Mouse (Mus musculus): Measurements from ENCODE around the gene Uqcr11. TPM values are rescaled to one million over a fixed set of nuclear protein-coding genes. Genes with fewer than 3 reads are reported as not detected.

The Uqcr11 gene
- 100 to 1,000 TPM; 876 to 886 TPM for total RNA-seq (2021)
- long read RNA-seq, experiment 1, transcript Uqcr11-201 (3 exons, 445 nt): major isoform, 658 of 707 reads
- long read RNA-seq, experiment 1, partial matches to known transcripts: 46 of 707 reads
- long read RNA-seq, experiment 1, other reads (novel, unspliced or antisense): 0 of 707 reads
- long read RNA-seq, experiment 2, transcript Uqcr11-201 (3 exons, 445 nt): major isoform, 447 of 468 reads
- long read RNA-seq, experiment 2, partial matches to known transcripts: 19 of 468 reads
- long read RNA-seq, experiment 2, other reads (novel, unspliced or antisense): 0 of 468 reads

DNA sequence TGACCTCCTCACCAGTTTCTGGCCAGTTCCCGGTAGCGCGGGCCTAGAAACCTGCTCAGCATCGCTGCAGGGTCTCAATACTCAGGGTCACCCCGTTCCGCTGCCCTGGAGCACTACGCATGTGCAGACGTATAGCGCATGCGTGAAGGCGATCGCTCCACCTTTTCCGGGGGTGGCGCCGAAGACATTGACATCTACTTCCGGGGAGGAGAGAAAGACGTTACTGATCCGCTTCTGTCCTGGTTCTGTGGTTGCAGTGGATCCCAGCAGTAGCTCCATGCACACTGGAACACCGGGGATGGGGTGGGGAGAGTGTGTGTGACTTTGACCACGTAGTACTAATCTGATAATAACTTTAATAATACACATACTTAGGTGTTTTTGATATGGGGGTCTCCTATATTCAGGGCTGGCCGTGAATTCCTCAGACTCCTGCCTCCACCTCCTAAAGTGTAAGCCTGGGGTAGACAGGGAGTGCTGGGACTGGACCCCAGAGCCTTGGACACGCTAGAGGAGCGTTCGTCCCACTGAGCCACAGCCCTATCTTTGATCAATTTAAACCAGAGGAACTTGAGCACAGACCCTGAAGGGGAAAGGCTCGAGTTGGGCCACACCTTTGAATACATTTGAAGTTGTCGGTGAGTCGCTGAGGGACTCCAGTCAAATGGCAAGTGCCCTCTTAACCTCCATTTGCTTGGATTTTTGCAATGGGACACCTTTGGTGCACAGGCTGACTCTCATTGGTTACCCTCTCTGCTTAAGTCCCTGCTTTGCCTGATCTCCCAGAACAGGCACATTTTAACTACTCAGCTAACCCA, at the start of gene Uqcr11:
Gene Uqcr11 (minus strand): TSS at position 147 of the 818 bp plus-strand sequence.
- DNase-seq: peak; percentile 92 to 95

DNA sequence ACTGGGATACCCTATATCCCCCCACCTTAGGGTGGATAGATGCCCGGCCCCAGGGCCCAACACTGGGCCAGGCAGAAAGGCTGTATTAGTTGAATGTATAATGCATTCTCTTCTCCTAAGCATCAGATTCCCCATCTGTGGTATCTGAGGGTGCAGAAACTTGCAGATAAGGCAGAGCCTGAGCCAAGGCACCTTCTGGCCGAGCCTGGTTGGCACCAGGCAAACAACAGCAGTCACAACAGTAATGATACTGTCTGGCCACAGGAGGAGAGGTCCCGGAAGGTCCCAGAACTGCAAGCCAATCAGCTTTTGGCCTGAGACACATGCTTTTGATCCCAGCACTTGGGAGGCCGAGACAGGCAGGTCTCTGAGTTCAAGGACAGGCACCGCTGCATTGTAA, 49.1 kb upstream of the Uqcr11 start:
- DNase-seq: no peak

DNA sequence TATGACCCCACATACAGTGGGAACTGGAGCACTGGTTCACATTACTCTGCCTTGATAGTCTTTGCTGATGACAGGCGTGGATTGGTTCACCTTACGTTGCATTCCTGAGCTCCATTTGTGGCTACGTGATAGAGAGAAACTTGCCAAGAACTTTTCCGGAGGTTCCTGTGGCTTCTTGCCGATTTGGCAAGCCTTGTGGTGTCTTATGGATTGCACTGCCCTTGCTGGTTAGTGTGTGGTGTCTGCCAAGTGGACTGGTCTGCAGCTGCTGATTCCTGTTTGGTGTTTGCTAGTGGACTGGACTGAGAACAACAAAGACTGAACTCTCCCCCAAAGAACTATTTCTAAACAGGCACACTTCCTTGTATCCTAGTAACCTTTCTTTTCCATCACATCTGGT, 48.2 kb upstream of the Uqcr11 start:
- no peak for DNase-seq

DNA sequence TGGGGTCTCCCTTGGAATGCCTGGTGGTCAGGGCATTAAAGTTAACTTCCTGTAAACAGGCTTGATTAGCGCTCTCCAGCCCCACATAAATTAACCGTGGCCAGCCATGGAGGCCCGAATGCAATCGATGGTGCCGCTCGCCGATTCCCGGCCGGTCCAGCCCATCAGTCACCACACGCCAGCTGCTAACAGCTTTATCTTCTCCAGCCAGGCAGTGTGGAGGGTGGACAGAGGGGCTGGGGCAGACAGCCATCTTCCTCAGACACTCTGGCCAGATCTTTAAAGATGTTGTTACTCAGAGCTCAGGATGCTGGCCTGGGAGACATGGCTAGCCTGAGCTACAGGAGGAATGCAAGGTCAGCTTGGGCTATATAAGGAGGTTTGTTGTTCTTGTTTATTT, 47.0 kb upstream of the Uqcr11 start:
- DNase-seq: no peak

DNA sequence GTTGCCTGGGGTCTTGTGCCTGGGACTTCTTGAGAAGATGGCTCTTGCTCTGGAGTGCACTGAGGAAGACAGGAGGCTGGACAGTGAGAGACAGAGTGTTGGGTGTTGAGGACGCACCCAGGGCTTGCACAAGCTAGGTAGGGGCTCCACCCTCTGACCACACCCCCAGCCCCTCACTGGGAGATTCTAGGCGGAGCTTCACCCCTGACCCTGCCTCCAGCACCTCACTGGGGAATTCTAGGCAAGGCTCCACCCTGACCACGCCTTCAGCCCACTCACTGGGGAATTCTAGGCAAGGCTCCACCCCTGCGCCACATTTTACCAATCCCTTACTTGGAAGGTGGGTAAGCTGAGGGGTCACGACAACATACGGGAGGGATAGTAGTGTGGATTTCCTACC, 44.0 kb upstream of the Uqcr11 start:
- no peak for DNase-seq

DNA sequence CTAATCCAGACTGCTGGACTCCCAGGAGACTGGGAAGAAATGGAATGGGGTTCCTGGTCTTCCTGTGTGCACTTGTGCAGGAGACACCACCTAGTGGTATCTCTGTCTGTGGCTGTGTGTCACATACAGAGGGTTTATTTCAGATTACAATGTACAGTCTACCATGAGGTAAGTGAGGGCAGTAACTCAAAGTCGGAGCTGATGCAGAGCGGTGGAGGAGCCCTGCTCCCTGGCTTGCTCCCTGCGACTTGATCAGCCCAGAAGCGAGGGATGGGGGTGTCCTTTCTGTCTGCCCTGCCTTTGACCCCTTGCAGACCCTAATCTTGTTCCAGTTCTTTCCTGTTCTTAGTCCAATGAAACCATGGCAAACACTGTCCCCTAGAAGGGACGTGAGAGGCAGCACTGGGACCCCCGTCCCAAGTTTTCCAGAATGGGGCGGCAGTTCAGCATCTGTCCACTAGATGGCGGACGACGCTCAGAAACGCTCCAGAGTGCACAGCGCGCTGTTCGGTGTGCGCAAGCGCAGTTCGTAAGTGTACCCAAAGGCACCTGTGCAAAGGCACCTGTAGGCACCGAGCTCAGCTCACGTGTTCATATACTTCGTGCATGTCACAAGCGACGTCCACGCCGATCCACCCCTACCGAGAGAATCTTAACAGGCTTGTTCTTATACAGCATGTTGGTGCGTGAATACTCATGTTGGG, 39.4 kb upstream of the Uqcr11 start:
- peak; percentile 80 to 81 for DNase-seq

DNA sequence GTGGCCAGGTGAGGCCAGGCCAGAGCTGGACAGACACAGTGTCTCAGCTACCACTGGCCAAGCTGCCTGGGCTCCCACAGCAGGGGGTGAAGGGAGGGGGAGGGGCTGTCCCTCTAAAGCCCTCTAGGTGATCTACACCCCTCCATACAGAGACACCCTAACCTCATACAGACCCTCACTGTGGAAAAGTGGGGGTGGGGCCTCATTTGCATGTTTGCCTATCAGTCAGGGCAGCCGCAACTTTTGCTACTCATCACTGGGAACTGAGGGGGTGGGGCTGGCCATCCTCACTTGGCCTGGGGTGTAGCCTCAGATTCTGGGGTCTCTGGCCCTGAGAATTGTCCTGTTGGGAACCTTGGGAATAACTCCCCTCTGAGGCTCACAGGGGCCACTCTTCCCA, 38.4 kb upstream of the Uqcr11 start:
- DNase-seq: no peak

DNA sequence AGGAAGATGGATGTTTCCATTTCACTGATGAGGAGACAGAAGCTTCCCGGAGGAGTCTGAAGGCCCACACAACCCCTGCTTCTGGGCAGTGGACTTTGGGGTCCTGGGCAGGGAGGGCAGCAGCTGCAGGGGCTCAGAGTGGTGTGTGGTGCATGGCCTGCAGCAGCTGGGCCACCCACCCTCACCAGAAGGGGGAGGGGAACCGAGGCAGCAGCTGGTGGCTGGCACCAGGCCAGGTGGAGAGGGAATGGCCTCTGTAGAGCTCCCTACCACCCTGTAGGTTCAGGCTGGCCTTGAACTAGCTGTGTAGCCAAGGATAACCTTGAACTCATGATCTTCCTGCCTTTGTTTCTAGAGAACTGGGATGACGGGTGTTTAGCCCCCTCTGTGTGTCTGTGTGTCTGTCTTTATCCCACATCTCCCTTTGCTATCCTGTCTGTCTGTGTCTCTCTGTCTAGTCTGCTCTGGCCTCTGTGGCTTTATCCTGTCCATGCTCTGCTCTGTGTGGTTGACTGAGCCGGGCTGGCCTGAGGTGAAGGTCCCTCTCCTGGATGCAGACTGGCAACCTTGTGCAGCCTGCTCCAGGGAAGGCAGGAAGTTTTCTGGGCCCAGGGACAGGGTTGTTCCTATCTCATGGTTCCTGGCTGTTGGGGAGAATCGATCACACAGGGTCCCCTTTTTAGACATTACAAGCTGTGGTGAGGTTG, 37.9 kb upstream of the Uqcr11 start:
- DNase-seq: peak; percentile 64 to 70

DNA sequence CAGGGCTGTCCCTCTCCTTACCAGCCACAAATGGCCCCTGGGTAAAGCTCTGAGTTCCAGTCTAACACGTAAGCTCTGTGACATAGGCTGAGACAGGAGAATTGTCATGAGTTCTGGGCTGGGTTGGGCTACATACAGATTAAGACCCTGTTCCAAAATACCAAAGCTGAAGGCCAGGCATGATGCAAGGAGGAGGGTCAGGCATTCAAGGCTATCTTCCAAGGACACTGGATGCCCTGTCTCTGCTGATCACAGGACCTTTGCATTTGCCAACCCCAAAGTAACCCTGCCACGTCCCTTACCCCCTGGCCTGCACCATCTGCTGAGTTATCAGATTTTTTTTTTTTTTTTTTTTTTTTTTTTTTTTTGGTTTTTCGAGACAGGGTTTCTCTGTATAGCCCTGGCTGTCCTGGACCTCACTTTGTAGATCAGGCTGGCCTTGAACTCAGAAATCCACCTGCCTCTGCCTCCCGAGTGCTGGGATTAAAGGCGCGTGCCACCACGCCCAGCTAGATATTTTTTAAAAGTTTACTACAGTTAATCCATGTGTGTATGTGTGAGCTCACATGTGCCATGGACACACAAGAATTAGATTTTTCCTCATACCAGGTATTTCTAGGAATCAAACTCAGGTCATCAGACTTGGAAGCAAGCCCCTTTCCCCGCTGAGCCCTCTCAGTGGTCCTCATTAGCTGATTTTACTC, 37.1 kb upstream of the Uqcr11 start:
- DNase-seq: no peak

DNA sequence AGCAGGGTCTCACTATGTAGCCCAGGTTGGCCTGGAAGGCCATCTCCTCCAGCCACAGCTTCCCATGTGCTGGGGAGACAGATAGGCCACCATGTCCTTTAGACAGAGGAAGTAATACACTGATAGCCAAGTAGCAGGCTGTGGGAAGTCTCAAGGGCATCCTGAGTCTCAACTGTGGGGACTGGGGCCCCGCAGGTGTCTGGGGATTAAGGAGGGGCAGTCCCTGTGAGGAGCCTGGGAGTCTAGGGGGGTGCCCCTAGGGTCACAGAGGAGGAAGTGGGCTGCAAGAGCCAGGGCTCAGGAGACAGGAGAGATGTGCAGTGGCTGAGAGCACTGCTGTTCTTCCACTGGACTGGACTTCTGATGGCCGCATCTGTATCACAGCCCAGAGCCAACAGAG, 36.4 kb upstream of the Uqcr11 start:
- DNase-seq: no peak

DNA sequence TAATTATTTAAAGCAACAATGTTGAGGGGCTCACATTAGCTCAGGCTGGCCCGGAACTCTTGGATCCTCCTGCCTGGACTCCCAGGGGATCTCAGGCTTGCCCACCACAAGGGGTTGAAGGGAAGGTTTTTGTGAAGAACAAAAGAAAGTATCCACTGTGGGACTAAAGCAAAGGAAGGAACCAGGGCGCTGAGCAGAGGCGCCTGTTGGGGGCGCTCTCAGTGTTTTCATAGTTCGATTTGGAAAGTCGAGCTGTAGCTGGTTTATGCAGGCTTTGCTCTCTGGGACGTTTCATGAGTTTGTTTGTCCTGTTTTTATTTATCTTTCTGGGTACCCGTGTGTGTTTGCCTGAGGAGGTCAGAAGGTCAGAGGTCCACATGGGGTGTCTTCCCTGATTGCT, 35.0 kb upstream of the Uqcr11 start:
- no peak for DNase-seq

DNA sequence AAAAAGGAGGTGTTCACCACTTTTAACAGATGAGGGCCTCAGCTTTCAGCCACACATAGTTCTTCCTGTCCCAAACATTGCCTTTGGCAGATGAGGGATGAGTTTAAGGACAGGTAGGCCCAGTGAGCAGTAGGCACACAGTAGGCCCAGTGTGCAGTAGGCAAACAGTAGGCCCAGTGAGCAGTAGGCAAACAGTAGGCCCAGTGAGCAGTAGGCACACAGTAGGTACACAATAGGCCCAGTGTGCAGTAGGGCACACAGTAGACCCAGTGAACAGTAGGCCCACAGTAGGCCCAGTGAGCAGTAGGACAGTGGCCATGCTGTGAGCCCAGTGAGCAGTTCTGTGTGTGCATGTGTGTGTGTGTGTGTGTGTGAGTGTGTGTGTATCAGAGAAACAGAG, 33.4 kb upstream of the Uqcr11 start:
- DNase-seq: no peak

DNA sequence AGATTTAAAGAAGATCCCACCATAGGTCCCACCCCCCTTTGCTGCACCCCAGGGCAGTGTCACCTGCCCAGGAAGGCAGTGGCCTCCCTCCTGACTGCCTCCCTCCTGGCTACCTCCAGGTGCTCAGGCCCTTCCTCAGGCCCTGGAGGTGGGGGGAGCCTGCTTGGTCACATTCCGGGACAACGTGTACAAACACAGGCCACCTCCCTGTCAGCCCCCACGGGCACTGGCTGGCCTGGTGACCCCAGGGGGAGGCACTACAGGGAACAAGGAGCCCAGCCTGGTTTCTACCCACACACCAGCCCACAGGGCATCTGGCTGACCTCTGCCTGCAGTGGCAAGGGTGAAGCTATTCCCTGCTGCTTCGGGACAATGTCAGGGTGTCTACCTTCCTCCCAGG, 31.3 kb upstream of the Uqcr11 start:
- no peak for DNase-seq

DNA sequence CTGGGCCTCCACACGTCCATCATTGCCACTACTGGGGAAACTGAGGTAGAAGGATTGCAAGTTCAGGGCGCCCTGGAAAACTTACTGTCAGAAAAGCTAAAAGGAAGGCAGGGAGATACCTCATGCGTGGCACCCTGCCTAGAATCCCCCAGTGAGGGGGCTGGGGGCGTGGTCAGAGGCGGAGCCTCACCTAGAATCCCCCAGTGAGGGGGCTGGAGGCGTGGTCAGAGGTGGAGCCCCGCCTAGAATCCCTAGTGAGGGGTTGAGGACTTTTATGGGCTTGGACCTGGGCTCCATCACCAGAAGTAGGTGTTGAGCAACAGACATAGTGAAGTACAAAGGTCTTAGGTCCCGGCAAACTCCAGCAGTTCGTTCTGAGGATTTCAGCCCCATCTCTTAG, 29.6 kb upstream of the Uqcr11 start:
- DNase-seq: no peak

DNA sequence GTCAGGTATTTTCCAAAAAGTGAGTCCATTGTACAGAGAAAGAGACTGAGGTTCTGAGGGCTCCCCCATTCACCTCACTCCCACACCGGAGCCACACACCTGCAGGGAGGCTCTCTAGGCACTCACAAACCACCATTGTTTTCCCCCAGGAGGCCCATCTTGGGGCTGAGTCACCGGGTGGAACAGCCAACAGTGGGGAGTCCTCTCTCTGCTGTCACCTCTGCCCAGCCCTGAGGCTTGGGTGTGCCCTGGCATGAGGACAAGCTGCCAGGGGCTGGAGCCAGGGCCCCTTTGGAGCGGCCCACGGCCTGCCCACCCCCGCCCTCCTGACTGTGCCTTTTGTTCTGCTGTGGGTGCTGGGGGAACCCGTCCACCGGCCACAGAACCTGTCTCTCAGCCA, 29.1 kb upstream of the Uqcr11 start:
- no peak for DNase-seq

DNA sequence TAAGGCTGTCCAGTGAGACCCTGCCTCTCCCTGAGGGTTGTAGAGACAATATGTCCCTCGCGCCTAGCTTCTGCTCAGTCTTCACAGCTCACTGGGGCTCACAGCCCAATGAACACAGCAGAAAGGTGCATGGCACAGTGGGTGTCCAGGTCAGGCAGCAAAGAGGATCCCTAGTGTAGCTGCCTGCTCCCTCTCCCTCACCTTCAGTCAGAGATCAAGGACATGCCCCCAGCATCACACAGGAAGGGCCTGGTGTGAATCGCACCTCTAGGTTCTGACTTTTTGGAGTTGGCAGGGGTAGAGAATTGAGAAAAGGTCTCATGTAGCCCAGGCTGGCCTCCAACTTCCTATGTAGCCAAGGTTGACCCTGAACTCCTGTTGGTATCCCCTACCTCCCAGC, 28.2 kb upstream of the Uqcr11 start:
- no peak for DNase-seq

DNA sequence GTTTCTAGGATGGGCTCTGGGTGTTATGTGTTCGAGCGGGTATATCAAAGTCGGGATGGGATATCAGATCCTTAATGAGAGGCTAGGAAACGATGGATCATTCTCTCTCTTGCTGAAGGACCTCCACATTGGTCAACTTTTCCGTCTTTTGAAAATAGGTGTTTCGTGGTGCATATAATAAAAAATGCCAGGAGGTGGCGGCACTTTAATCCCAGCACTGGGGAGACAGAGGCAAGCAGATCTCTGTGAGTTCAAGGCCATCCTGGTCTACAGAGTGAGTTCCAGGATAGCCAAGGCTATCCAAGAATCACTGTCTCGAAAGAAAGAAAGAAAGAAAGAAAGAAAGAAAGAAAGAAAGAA, 27.6 kb upstream of the Uqcr11 start:
- DNase-seq: no peak

DNA sequence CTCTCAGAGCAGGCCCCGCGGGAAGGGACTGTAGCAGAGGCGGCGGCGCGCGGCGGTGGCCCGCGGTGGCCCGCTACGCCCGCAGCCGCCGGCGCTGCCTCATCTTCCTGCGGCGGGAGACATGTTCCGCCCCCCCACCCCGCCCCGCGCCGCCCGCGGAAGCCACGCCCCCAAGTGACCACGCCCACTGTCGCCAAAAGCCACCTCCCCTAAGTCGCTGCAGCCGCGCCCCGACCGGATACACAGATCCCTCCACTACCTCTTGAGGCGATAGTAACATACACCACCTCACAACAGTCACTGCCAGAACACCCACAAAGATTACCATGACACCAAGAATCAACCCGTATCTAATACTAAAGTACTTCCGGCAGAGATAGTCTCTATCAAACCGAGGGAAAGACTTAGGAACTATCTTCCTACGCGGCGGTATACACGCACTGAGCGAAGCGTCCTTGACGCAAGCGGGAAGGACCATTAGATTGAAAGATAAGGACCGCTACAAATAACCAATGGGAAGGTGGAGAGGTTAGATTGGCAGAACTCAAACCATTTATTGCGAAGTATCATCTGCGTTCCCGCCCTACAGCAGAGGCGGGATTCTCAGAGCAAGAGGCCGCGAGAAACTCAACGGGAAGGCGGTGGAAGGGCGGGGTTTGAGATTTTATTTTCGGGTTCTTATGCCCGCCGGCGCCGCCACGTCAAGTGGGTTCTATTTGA, 27.0 kb upstream of the Uqcr11 start, which contains the start of gene Tcf3:
Gene Tcf3 (minus strand): TSS at position 135 of the 720 bp plus-strand sequence.
- DNase-seq: peak; percentile 96

DNA sequence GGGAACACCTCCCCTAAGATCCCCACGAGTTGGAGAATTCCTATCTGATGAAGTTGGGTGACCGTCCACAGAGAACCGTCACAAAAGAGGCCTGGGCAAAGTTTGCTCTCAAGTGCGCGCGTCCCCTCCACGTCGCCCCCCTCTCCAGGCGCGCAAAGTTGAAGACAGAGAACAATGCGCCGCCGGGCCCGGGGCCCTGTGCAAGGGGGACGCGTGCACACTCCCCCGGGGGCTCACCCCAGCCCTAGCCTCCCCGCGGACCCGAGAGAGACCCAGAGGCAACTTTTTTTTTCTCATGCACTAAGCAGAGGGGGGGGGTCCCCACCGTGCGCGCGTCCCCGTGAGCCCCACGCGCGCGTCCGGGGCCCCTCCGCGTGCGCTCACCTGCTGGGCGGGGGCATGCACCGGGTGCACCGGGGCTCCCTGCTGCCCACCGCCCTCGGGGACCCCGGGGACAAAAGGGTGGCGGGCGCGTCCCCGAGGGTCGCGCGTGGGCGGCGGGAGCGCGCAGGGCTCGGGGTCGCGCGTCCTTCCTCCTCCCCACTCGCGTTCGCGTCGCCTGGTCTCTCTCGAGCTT, 26.4 kb upstream of the Uqcr11 start:
- peak in 1 of 2 experiments; percentile 64 for DNase-seq

DNA sequence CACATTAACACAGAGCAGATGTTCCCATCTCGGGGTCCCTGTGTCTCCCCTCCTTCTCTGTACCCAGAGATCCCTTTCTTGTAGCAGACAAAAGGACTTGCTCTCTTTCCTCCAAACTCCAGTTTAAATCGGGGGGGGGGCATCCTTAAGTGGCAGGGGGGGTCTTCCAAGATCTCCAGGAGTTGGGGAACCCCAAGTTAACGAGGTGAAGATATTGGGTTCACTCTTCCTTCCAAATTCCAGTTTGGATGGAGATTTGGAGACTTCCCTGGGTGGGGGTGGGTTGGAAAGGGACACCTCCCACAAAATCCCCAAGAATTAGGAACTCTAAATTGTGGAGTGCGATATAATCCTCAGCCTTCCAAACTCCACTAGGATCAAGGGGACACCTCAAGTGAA, 25.8 kb upstream of the Uqcr11 start:
- DNase-seq: no peak

Measured in adrenal gland, postnatal 36 days (tissue).